Mouse (Mus musculus): ENCODE results near the gene Gpank1. TPM values are rescaled to one million over a fixed set of nuclear protein-coding genes. Genes with fewer than 3 reads are reported as not detected.
"Not testable (repeated sequence)": the region's sequence is repeated elsewhere in the genome, so short reads cannot be mapped to it uniquely, and the experiment has no call there.

The Gpank1 gene
- polyA plus RNA-seq, 1 experiment from 2014 or later = 42.2 TPM

DNA sequence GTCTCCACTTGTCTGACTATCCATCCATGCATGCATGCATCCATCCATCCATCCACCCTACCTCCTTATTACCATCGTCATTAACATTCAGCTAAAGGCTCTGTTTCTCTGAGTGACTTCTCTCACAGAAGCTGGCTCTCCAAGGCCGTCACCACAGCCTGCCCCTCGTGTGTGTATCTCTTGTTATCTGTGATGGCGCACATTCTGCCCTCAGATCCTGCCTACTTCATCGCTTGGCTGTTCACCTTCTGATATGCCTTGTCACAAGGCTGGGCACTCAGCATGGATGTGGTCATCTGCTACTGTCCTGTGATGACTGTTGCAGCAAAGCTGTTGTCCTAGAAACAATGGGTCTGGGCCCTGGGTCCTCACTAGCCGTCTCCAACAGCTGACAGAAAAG, 16.5 kb upstream of the Gpank1 start:
- no peak for DNase-seq (ENCODE audit: extremely low spot score, low spot score)
- peaks cover 11% of the 10 kb centered on the region for H3K4me1 ChIP-seq
- 81% methylated on average over 6 of the region's 6 CpGs for WGBS
- no peak overlapping the region for H3K4me3 ChIP-seq
- H3K36me3 ChIP-seq (replicated peaks) = peaks cover 41% of the 10 kb centered on the region
- no peak overlapping the region for H3K27ac ChIP-seq
- no peaks in the 10 kb centered on the region for H3K27me3 ChIP-seq (ENCODE audit: poor library complexity, severe bottlenecking)
- H3K9me3 ChIP-seq = no peaks in the 10 kb centered on the region

DNA sequence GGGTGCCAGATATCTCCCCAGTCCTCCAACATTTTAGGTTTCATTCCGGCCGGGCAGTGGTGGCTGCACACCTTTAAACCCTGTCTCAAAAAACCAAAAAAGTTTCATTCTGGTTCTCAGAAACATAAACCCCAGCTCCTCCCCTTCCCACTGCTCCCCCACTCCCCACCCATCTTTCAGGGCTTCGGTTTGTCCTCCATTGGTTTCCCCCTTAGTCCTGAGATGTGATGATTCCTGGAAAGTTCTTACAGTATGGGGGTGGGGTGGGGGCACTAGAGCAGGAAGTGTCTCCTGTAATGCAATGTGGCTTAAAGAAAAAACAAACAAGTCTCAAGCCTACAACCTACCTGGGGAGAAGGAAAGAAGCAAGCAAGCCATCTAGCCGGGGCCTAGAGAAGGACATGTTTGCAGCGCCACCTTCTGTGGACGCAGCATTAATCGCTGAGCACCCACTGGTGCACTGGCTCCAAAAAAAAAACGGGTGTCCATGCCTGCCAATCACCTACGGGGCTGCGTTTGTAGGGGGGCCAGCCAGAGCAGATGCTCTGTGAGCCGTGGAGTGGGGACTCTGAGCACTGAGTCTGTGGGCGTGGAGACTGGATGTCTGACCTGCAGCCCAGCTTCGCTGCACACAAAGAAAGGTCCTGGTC, 15.4 kb upstream of the Gpank1 start:
- WGBS = 27% methylated on average over 13 of the region's 13 CpGs
- peak; percentile 21 for DNase-seq (ENCODE audit: extremely low spot score, low spot score)
- Histone ChIP-seq H3K4me3 (peak overlapping the region; percentile 28), H3K27ac (peak overlapping the region; percentile 82), H3K36me3 (replicated peaks) (peaks cover 30% of the 10 kb centered on the region), H3K4me1 (peaks cover 11% of the 10 kb centered on the region), H3K9me3 (no peaks in the 10 kb centered on the region), H3K27me3 (ENCODE audit: poor library complexity, severe bottlenecking) (no peaks in the 10 kb centered on the region)

DNA sequence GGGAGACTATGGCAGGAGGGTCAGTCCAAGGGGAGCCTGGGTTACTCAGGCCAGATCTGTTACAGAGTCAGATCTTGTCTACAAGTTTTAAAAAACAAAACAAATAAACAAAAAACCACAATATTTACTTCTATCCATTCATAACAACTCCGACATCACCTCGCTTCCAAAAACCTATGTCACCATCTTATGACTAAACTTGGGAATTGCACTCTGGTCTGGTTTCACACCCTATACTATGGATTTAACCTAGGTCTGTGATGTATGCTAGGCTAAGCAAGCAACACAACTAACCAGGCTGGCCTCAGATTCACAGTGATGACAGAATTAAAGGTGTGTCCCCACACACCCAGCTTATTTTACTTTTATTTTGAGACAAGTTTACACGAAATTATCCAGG, 14.7 kb upstream of the Gpank1 start:
- 81% methylated on average over 3 of the region's 3 CpGs for WGBS
- Histone ChIP-seq H3K9me3 (no peaks in the 10 kb centered on the region), H3K4me3 (peak overlapping the region; percentile 28; the same call in 1 of the 2 replicates), H3K27me3 (ENCODE audit: poor library complexity, severe bottlenecking) (no peaks in the 10 kb centered on the region), H3K27ac (peak overlapping the region; percentile 82), H3K4me1 (peaks cover 11% of the 10 kb centered on the region), H3K36me3 (replicated peaks) (peaks cover 23% of the 10 kb centered on the region)
- no peak for DNase-seq (ENCODE audit: extremely low spot score, low spot score)

DNA sequence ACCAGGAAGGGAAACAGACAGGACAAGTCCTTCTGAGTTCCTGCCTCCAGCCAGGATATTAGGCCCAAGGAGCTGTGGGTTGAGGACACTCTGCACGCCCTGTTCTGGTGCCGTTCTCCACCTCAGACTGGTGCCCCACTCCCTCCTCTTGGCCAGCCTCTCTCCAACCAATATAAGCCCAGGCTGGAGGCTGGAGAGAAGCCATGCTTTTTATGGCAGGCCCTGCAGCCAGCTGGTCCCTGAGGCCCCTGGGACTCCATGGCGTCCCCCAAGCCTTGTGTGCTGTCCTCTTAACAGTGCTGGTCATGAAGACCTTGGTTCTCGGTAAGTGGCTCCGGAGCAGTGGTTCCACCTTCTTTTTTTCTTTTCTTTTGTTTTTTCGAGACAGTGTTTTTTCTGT, 13.2 kb upstream of the Gpank1 start, which contains the start of gene Ly6g5c:
Gene Ly6g5c, plus strand, starts transcription at position 183 of the 400 bp plus-strand sequence.
- Histone ChIP-seq H3K27ac (no peak within 1 kb of the TSS), H3K9me3 (no peaks in the 10 kb centered on the region), H3K36me3 (replicated peaks) (peaks cover 7% of the 10 kb centered on the region), H3K4me1 (peaks cover 11% of the 10 kb centered on the region), H3K4me3 (no peak within 1 kb of the TSS), H3K27me3 (ENCODE audit: poor library complexity, severe bottlenecking) (no peaks in the 10 kb centered on the region)
- 91% methylated on average over 6 of the region's 6 CpGs for WGBS
- no peak for DNase-seq (ENCODE audit: extremely low spot score, low spot score)

DNA sequence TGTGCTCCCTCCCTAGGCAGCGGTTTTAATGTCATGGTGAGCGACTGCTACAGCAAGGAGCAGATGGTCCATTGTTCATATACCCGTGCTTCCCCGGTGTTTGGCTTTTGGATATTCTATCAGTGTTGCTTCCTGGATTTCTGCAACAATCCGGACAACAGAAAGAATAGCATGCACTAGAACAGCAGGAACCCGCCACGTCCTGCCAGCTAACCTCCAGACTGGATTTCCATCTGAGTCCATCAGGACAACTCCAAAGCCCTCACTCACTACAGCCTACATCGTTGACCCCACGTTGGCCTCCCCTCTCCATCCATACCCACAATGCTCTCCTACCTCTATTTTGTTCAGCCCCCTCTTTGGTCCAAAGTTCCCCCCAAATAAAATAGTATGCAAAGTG, 9.5 kb upstream of the Gpank1 start:
- H3K27me3 ChIP-seq (ENCODE audit: poor library complexity, severe bottlenecking) = no peaks in the 10 kb centered on the region
- no peak overlapping the region for H3K27ac ChIP-seq
- no peak overlapping the region for H3K4me3 ChIP-seq
- no peaks in the 10 kb centered on the region for H3K9me3 ChIP-seq
- DNase-seq (ENCODE audit: extremely low spot score, low spot score) = no peak
- WGBS = 87% methylated on average over 9 of the region's 9 CpGs
- peaks cover 30% of the 10 kb centered on the region for H3K36me3 ChIP-seq (replicated peaks)
- no peaks in the 10 kb centered on the region for H3K4me1 ChIP-seq

DNA sequence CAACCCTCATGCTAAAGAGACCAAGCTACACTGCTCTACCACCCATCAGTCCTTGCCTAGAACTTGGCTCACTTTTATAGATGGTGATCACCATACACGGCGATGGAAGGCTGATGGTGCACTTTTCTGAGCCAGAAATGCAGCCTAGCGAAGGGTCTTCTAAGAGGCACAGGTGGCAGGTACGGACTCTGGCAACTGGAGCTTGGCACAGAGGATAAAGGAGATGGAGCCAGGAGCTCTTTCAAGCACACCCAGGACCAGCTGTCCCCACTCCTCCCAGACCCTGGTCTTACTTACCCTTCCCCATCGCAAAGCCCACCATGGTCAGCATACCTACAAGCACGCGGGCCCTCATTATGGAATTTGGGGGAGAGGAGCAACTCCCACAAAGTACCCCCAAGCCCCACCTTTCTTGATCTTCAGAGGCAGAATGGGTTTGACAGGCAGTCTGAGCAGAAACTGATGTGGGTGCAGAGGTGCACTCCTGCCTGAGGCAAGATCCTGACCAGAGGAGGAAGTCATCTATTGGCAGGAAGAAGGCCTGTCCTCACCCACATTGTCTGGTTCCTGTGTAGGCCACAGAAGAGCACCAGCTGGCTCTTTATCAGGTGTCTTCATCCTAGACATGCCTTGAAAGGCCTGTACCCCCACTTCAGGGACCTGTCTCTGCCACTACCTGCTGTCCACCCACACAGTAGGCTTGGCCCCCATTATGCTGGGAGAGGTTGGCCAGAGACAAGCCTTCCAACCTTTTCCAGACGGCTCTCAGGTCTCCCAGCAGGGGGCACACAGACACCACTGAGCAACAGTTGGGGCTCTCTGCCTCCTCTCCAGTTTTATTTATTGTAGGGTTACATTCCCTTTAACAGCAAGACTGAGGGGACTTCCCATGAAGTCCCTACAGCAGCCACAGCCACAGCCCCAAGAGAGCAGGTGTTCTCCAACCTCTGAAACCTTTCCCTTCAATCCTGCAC, 5.9 kb upstream of the Gpank1 start, which contains the start of gene Ly6g5b:
Gene Ly6g5b, minus strand, starts transcription at position 383 of the 974 bp plus-strand sequence.
- DNase-seq (ENCODE audit: extremely low spot score, low spot score) = no peak
- Histone ChIP-seq H3K27me3 (ENCODE audit: poor library complexity, severe bottlenecking) (no peaks in the 10 kb centered on the region), H3K9me3 (no peaks in the 10 kb centered on the region), H3K27ac (no peak within 1 kb of the TSS), H3K4me3 (no peak within 1 kb of the TSS; the same call in 1 of the 2 replicates), H3K36me3 (replicated peaks) (peaks cover 60% of the 10 kb centered on the region), H3K4me1 (peaks cover 9% of the 10 kb centered on the region)
- WGBS = 89% methylated on average over 8 of the region's 8 CpGs

DNA sequence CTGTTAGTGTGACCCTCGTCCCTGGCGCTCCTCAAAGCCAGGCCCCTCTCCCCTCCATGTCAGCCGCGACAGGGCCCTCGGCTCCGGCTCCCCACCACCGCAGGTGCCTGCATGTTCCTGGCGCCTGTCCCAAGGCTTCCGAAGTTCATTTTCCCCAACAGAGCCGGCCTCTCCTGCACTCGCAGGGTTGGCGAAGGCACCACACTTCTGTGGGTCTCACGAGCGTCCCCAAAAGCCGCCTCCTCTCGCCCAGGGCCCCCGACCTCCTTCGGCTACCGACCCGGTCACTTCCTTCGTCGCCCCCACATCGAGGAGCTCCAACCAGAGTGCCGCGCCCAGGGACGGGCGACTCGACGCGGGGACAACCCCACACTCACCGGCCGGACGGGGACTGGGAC, 511 bp upstream of the Gpank1 start:
- WGBS = under 1% methylated on average over 33 of the region's 33 CpGs
- DNase-seq (ENCODE audit: extremely low spot score, low spot score) = no peak
- H3K4me3 ChIP-seq = peak overlapping the region; percentile 82
- peaks cover 34% of the 10 kb centered on the region for H3K4me1 ChIP-seq
- H3K36me3 ChIP-seq (replicated peaks) = peaks cover 64% of the 10 kb centered on the region
- H3K27me3 ChIP-seq (ENCODE audit: poor library complexity, severe bottlenecking) = no peaks in the 10 kb centered on the region
- no peaks in the 10 kb centered on the region for H3K9me3 ChIP-seq
- peak overlapping the region; percentile 93 for H3K27ac ChIP-seq

DNA sequence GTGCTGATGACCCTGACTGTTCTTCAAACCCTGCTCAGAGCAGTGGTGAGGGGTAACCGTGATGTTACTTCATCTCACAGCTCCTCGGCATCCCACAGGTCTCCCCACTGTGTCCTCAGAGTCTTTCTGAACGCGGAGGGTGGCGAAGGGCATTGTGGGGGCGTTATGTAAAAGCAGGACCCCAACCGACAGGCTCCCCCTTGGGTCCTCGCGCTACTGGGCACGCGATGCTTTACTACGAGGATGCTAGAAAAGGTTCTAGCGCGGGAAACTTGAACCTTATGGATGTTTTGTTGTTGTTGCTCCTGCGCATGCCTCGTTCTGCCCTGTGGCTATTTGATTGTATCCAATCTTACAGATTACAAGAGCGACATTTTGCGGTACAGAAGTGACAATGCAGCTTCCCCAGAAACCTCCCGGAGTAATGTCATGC, 632 bp downstream of the Gpank1 start, which contains the start of gene Csnk2b:
Gene Csnk2b, minus strand, starts transcription at position 183 of the 433 bp plus-strand sequence.
- DNase-seq (ENCODE audit: extremely low spot score, low spot score) = no peak
- Histone ChIP-seq H3K4me1 (peaks cover 46% of the 10 kb centered on the region), H3K27ac (peak within 1 kb of the TSS; percentile 93), H3K9me3 (no peaks in the 10 kb centered on the region), H3K4me3 (peak within 1 kb of the TSS; percentile 82), H3K27me3 (ENCODE audit: poor library complexity, severe bottlenecking) (no peaks in the 10 kb centered on the region), H3K36me3 (replicated peaks) (peaks cover 54% of the 10 kb centered on the region)
- under 1% methylated on average over 19 of the region's 19 CpGs for WGBS

DNA sequence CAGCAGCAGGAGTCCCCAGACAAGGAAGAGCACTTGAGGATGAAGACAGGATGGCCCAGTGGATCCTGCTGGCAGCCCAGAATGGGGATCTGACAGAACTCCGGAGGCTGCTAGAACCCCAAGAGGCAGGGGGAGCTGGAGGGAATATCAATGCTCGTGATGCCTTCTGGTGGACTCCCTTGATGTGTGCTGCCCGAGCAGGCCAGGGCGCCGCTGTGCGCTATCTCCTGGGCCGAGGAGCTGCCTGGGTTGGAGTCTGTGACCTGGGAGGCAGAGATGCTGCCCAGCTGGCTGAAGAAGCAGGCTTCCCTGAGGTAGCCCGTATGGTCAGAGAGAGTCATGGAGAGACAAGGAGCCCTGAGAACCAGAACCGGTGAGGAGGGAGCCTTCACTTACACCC, 2.0 kb downstream of the Gpank1 start:
- not testable (repeated sequence) for DNase-seq (ENCODE audit: extremely low spot score, low spot score); H3K27ac ChIP-seq; H3K4me3 ChIP-seq; H3K27me3 ChIP-seq (ENCODE audit: poor library complexity, severe bottlenecking); H3K9me3 ChIP-seq
- 95% methylated on average over 9 of the region's 9 CpGs for WGBS
- Histone ChIP-seq H3K4me1 (peaks cover 55% of the 10 kb centered on the region), H3K36me3 (replicated peaks) (peaks cover 49% of the 10 kb centered on the region)

DNA sequence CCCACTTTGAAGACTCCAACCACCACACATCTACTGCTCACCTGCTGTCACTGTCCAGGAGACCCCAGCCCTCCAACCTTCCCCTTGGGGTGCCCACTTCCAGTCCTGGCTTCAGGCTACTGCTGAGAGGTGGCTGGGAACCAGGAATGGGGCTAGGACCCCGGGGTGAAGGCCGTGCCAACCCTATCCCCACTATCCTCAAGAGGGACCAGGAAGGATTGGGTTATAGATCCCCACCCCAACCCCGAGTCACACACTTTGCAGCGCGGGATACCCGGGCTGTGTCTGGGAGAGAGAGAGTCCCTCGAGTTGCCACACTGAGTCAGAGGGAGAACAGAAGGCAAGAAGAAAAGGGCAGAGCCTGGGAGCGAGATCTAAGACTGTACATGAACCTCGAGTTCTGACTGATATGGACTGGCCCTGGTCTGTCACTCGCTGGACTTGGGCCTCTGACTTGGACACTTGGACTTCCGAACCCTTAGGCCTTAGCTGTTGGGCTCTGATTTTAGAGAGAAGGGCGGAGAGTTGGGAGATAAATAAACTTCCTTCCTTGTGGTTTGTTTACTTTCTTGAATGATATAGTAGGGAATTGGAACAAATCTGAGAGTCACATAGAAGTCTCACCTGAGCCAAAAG, 3.1 kb downstream of the Gpank1 start:
- Histone ChIP-seq H3K36me3 (replicated peaks) (peaks cover 44% of the 10 kb centered on the region), H3K4me1 (peaks cover 62% of the 10 kb centered on the region)
- not testable (repeated sequence) for DNase-seq (ENCODE audit: extremely low spot score, low spot score); H3K27me3 ChIP-seq (ENCODE audit: poor library complexity, severe bottlenecking); H3K4me3 ChIP-seq; H3K27ac ChIP-seq; H3K9me3 ChIP-seq
- 92% methylated on average over 12 of the region's 12 CpGs for WGBS

DNA sequence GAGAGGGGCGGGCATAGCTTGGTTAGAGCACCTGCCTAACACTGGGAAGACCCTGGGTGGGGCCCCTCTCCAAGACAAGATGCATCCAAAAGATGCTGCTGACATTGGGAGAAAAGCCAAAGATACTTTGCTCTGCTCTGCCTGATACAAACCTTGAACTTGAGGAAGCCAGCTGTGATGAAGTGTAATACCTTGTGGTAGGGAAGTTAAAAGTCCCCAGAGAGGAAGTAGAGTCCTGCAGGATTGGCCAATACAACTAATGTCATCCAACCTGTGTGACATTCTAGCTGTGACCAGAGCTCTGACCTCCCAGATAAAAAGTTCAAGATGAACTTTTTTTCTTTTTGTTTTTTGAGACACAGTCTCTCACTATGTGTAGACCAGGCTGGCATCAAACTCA, 3.8 kb downstream of the Gpank1 start:
- peaks cover 55% of the 10 kb centered on the region for H3K4me1 ChIP-seq
- no peak for DNase-seq (ENCODE audit: extremely low spot score, low spot score)
- no peaks in the 10 kb centered on the region for H3K9me3 ChIP-seq
- no peaks in the 10 kb centered on the region for H3K27me3 ChIP-seq (ENCODE audit: poor library complexity, severe bottlenecking)
- H3K36me3 ChIP-seq (replicated peaks) = peaks cover 43% of the 10 kb centered on the region
- H3K27ac ChIP-seq = no peak overlapping the region
- WGBS = 100% methylated on average over 1 of the region's 1 CpGs
- H3K4me3 ChIP-seq = peak overlapping the region; percentile 68; the same call in 1 of the 2 replicates

DNA sequence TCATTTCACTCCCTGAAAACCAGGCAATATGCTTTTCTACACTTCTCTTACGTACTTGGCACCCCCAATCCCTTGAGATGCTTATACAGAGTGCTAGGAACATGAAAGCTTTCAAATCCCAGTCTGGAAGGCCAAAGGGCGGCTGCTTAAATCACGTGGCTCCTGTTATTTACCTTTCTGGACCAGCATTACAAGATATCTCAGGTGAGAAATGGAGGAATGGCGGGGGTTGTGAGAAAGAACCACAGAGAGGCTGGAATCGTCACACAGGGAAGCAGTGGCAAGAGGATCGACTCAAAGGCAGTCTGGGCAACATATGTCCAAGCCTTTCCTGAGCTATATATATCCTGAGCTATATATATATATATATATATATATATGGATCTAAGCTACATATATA, 4.3 kb downstream of the Gpank1 start:
- 40% methylated on average over 6 of the region's 6 CpGs for WGBS
- no peak for DNase-seq (ENCODE audit: extremely low spot score, low spot score)
- Histone ChIP-seq H3K36me3 (replicated peaks) (peaks cover 43% of the 10 kb centered on the region), H3K9me3 (no peaks in the 10 kb centered on the region), H3K27me3 (ENCODE audit: poor library complexity, severe bottlenecking) (no peaks in the 10 kb centered on the region), H3K27ac (no peak overlapping the region; the same call in 1 of the 2 replicates), H3K4me3 (peak overlapping the region; percentile 68), H3K4me1 (peaks cover 50% of the 10 kb centered on the region)

Data from forebrain, embryonic 10.5 days (tissue).